Mouse (Mus musculus) kidney, adult 2 months (tissue): ENCODE results near the gene Epo.

ENCODE experiments used
- CTCF ChIP-seq: fragments of 200-500 bp; conservative IDR thresholded peaks from 2 replicates; pipeline ENCODE4 v1.5.1; 2011; ENCODE audit warnings: low read depth, mild to moderate bottlenecking, control low read depth, low read length, moderate library complexity, mixed read lengths; ENCODE audit not compliant: insufficient read depth, insufficient read length
- POLR2A ChIP-seq: fragments of 200-500 bp; IDR thresholded peaks from one replicate; pipeline ENCODE4 v1.6.1; 2011; ENCODE audit warnings: low read depth, low read length, control low read depth

DNA sequence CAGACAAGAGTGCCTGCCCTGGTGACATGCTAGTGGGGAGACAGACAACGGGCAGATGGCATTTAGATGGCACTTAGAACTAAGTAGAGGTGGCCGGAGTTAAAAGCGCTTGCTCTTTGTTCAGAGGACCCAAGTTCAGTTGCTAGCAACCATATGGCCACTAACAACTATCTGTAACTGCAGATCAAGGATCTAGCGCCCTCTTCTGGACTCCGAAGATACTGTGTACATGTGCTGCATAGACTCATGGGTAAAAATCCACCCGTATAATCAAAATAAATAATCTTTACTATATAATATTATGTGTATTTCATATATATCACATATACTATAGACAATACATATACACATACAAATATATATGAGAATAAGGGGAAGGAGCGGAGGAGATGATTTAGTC lies 45.4 kb downstream of the Epo start:
- TF ChIP-seq CTCF (no peak), POLR2A (no peak)
